Mouse (Mus musculus): ENCODE data around the gene Pml.

DNA sequence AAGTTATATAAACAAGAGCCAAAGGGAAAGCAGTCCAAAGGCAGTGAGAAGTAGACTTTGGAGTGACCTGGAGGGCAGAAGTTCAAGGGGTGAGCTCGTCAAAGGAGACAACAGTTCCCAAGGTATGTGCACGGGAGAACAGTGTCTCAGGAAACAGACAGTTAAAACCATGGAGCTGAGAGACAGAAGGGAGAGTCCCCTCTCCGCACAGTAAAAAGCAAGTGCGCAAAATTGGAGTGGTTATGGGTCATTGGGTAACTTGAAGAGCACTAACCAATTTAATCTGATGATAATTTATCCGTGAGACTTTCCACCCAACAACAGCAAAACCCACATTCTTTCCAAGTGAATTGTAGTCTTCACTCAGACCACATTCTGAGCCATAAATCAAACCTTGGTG lies 26.8 kb upstream of the Pml start:
- TF ChIP-seq CTCF (IDR thresholded peaks at IDR 0.05; ENCODE audit: extremely low read depth, insufficient read depth, low read length) (no peak), POLR2A (IDR thresholded peaks at IDR 0.05; ENCODE audit: extremely low read depth, insufficient read depth, low read length) (no peak)
